8 mouse cellular contexts compared by ENCODE assay signal in genomic region chr14:57890011-57890842, GRCm38 (mm10). TPM values are rescaled to one million over a fixed set of nuclear protein-coding genes. Genes with fewer than 3 reads are reported as not detected.
DNase-seq lines count a peak whose midpoint lies in the region; ATAC-seq and TF ChIP-seq lines count a peak whose summit lies in the region.

Gene Zdhhc20, minus strand, starts transcription at chr14:57890276.

- peak within 1 kb of the TSS; percentile 78 for H3K27ac ChIP-seq in forebrain, embryonic 13.5 days
- peak within 1 kb of the TSS; percentile 88 for H3K27ac ChIP-seq in neural tube, embryonic 15.5 days (replicated peaks)

- intact Hi-C loops in heart, postnatal 10 days (cut with DNase I): loop anchor here (2.0 kb wide), 1 partner anchor 21 kb away; no protein-coding TSS in a partner anchor

- 4% methylated on average over 56 of the region's 65 CpGs for WGBS in forebrain, embryonic 13.5 days
- 4% methylated on average over 58 of the region's 65 CpGs for WGBS in neural tube, embryonic 15.5 days

- H3K9me3 ChIP-seq in E14TG2a.4 (ENCODE audit: low read length): 0 out of 2 replicates have a peak, but pooled peaks cover 3% of the 10 kb centered on the region
- no peaks in the 10 kb centered on the region for H3K9me3 ChIP-seq in forebrain, embryonic 13.5 days (replicated peaks)
- H3K9me3 ChIP-seq in neural tube, embryonic 15.5 days (replicated peaks): no peaks in the 10 kb centered on the region

- H3K4me1 ChIP-seq in E14TG2a.4 (replicated peaks; ENCODE audit: low read depth, low read length): peaks cover 69% of the 10 kb centered on the region
- H3K4me1 ChIP-seq in forebrain, embryonic 13.5 days: peaks cover 16% of the 10 kb centered on the region
- H3K4me1 ChIP-seq in neural tube, embryonic 15.5 days: peaks cover 27% of the 10 kb centered on the region

- TF ChIP-seq CTCF in E14TG2a.4 (conservative IDR thresholded peaks at IDR 0.05; ENCODE audit: low read length): no peak

- peak within 1 kb of the TSS; percentile 94 for H3K4me3 ChIP-seq in E14TG2a.4 (replicated peaks; ENCODE audit: low read length)
- peak within 1 kb of the TSS; percentile 87 for H3K4me3 ChIP-seq in forebrain, embryonic 13.5 days
- H3K4me3 ChIP-seq in neural tube, embryonic 15.5 days (replicated peaks): peak within 1 kb of the TSS; percentile 85

- H3K36me3 ChIP-seq in E14TG2a.4 (ENCODE audit: insufficient read depth, low read length): no peaks in the 10 kb centered on the region
- no peaks in the 10 kb centered on the region for H3K36me3 ChIP-seq in forebrain, embryonic 13.5 days (ENCODE audit: poor library complexity, severe bottlenecking)
- H3K36me3 ChIP-seq in neural tube, embryonic 15.5 days: no peaks in the 10 kb centered on the region

- H3K9ac ChIP-seq in forebrain, embryonic 13.5 days: peak within 1 kb of the TSS; percentile 91
- peak within 1 kb of the TSS; percentile 90 for H3K9ac ChIP-seq in neural tube, embryonic 15.5 days (replicated peaks)

- peak; percentile 92 for DNase-seq in c-Kit-positive CD71-positive TER-119-positive erythroid progenitor cells, embryonic 14.5 days (ENCODE audit: low spot score)
- DNase-seq in heart, postnatal 10 days: peak; percentile 96
- DNase-seq in layer of hippocampus, adult 11-12 months (ENCODE audit: low spot score): peak; percentile 95
- peak; percentile 94 to 96 for DNase-seq in lung, adult 18-20 months
- DNase-seq in testis, postnatal 14 days (ENCODE audit: low spot score): peak; percentile 96

- ATAC-seq in forebrain, embryonic 13.5 days: peak; percentile 97
- ATAC-seq in neural tube, embryonic 15.5 days (ENCODE audit: low FRiP score): peak; percentile 96

- H3K4me2 ChIP-seq in forebrain, embryonic 13.5 days: peak within 1 kb of the TSS; percentile 67
- peak within 1 kb of the TSS; percentile 60 for H3K4me2 ChIP-seq in neural tube, embryonic 15.5 days

- H3K27me3 ChIP-seq in E14TG2a.4 (ENCODE audit: insufficient read depth, low read length): no peaks in the 10 kb centered on the region
- no peaks in the 10 kb centered on the region for H3K27me3 ChIP-seq in forebrain, embryonic 13.5 days
- no peaks in the 10 kb centered on the region for H3K27me3 ChIP-seq in neural tube, embryonic 15.5 days (replicated peaks)

RNA-seq across cellular contexts. Expression of gene Zdhhc20, which starts in this region (rescaled TPM):
- polyA plus RNA-seq in forebrain, embryonic 13.5 days (2015; fragmentation: Nextera tagmentation; extraction: Ambion mirVana): 54.2 and 55.1 TPM in 2 replicates
- total RNA-seq in heart, postnatal 10 days (2021): 10 to 100 TPM; 22.2 to 24.8 TPM
- 40.7 and 46.2 TPM in 2 replicates for polyA plus RNA-seq in neural tube, embryonic 15.5 days (2015; fragmentation: Nextera tagmentation; extraction: Ambion mirVana)

Comparison
In these comparisons a context has a peak if more than half of its experiments do, and no peak if none do; other contexts are left out.
1. Peak in every context shown above with its lines: DNase-seq, ATAC-seq, H3K4me3 ChIP-seq and H3K27ac ChIP-seq.